Mouse (Mus musculus) liver, postnatal 0 days (tissue): ENCODE results near the gene Olfr535.

Experiments used
- CTCF ChIP-seq: sonication (generic); IDR thresholded peaks from 2 replicates; pipeline ENCODE4 v1.5.1; 2016; ENCODE audit warnings: antibody characterized with exemption, low read depth
- EP300 ChIP-seq: IDR thresholded peaks from 2 replicates; pipeline ENCODE4 v1.6.1; 2016; ENCODE audit warnings: antibody characterized with exemption, low read depth, mild to moderate bottlenecking

DNA sequence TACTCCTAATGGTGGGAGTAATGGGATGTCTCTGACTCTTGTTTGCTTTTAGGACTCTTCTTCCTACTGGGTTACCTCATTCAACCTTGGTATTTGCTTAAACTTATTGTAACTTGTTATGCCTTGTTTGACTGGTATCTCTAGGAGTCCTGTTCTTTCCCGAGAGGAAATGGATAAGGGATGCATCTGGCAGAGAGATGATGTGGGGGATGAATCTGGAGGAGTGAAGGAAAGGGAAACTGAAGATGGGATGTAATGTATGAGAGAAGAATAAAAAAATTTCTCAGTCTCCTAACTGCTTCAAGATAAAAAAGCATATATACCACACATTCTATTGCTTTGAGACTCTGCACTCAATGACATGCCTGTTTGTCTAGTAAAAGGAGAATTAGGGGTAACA is 6.1 kb upstream of the Olfr535 start:
- TF ChIP-seq CTCF (no peak), EP300 (no peak)
